Mouse (Mus musculus) midbrain, embryonic 11.5 days (tissue): ENCODE data around the gene Bin2. TPM values are rescaled to one million over a fixed set of nuclear protein-coding genes. Genes with fewer than 3 reads are reported as not detected.
A peak's percentile ranks its signal among the peaks of the same experiment; 100 is the strongest.

Source experiments
- ATAC-seq: fragments of 200-750 bp; cut with Nextera tagmentation; 2 replicates; pipeline ENCODE4 v1.8.0; 2017; ENCODE audit warnings: moderate TSS enrichment, moderate library complexity; ENCODE audit not compliant: low FRiP score
- DNase-seq: peaks from one replicate; pipeline ENCODE4 v3.0.0; 2015; ENCODE audit warnings: low spot score; ENCODE audit errors: missing footprints
- H3K27ac ChIP-seq: fragments of 300-500 bp; sonication (generic); 2 replicates; pipeline ENCODE4 v1.5.1; 2014; ENCODE audit warnings: low read depth, low read length
- H3K27me3 ChIP-seq: fragments of 300-500 bp; sonication (generic); 2 replicates; pipeline ENCODE4 v1.6.1; 2014; ENCODE audit warnings: mild to moderate bottlenecking, low read length, moderate library complexity, mixed read lengths; ENCODE audit not compliant: control insufficient read depth, insufficient read depth
- H3K36me3 ChIP-seq: fragments of 300-500 bp; sonication (generic); 2 replicates; pipeline ENCODE4 v1.6.1; 2014; ENCODE audit warnings: mild to moderate bottlenecking, low read length, moderate library complexity, mixed read lengths; ENCODE audit not compliant: control insufficient read depth, insufficient read depth
- H3K4me1 ChIP-seq: fragments of 300-500 bp; sonication (generic); 2 replicates; pipeline ENCODE4 v1.6.1; 2014; ENCODE audit warnings: low read length; ENCODE audit not compliant: control insufficient read depth, insufficient read depth
- H3K4me2 ChIP-seq: fragments of 300-500 bp; sonication (generic); 2 replicates; pipeline ENCODE4 v1.6.1; 2014; ENCODE audit warnings: mild to moderate bottlenecking, moderate library complexity
- H3K4me3 ChIP-seq: fragments of 300-500 bp; sonication (generic); 2 replicates; pipeline ENCODE4 v1.5.1; 2014; ENCODE audit warnings: low read depth, low read length
- H3K9ac ChIP-seq: fragments of 300-500 bp; sonication (generic); 2 replicates; pipeline ENCODE4 v1.6.1; 2014; ENCODE audit warnings: low read length
- H3K9me3 ChIP-seq: fragments of 300-500 bp; sonication (generic); 2 replicates; pipeline ENCODE4 v1.6.1; 2016; ENCODE audit warnings: low read length; ENCODE audit not compliant: control insufficient read depth
- WGBS: fragments of 180-500 bp; shearing (Covaris S2); extraction: QIAGEN DNeasy Blood & Tissue Kit; methylation state at CpG from one replicate; pipeline ENCODE4 v1.1.7; 2014; 5-methylcytosine and 5-hydroxymethylcytosine counted together
- microRNA-seq: library from miRNA; unstranded; fragments of <30 nt; microRNA quantifications from one replicate; pipeline ENCODE4, GENCODE M21; 2017
- polyA plus RNA-seq: library from polyadenylated mRNA; unstranded; fragments of >200 nt; fragmentation: Nextera tagmentation; extraction: Ambion mirVana; gene quantifications from 2 replicates; pipeline ENCODE4 v1.2.1, GENCODE M21; 2014

Bin2 gene
- polyA plus RNA-seq, 1 experiment from 2014 or later: 3.4 TPM

- peak within 1 kb of the TSS; percentile 94 for H3K4me2 ChIP-seq
- H3K27ac ChIP-seq: peak within 1 kb of the TSS; percentile 76
- H3K27me3 ChIP-seq: peaks cover 15% of the 10 kb centered on the region
- no peaks in the 10 kb centered on the region for H3K36me3 ChIP-seq
- DNase-seq: peak; percentile 94
- WGBS: under 1% methylated on average over 74 of the region's 76 CpGs
- peak within 1 kb of the TSS; percentile 81 for H3K4me3 ChIP-seq
- peak within 1 kb of the TSS; percentile 96 for H3K9ac ChIP-seq
- H3K9me3 ChIP-seq: no peaks in the 10 kb centered on the region
- H3K4me1 ChIP-seq: peaks cover 13% of the 10 kb centered on the region
- ATAC-seq: peak; percentile 79
These were observed 69.9 kb downstream of the Bin2 start, which contains the start of gene Pou6f1 for GRCm38 (mm10) chr15:100599276-100600046. Gene Pou6f1 (minus strand): TSS chr15:100599984.

GRCm38 (mm10) chr15:100598883-100599275 lies 70.5 kb downstream of the Bin2 start:
- Histone ChIP-seq H3K27ac (peak overlapping the region; percentile 25; the same call in 1 of the 2 replicates), H3K27me3 (peaks cover 15% of the 10 kb centered on the region), H3K36me3 (no peaks in the 10 kb centered on the region), H3K9me3 (no peaks in the 10 kb centered on the region), H3K4me2 (peak overlapping the region; percentile 94), H3K4me3 (peak overlapping the region; percentile 81), H3K4me1 (peaks cover 13% of the 10 kb centered on the region), H3K9ac (peak overlapping the region; percentile 96)
- WGBS: under 1% methylated on average over 12 of the region's 12 CpGs
- DNase-seq: peak; percentile 95
- peak; percentile 23; the same call in 1 of the 2 replicates for ATAC-seq

GRCm38 (mm10) chr15:100598287-100598882 lies 71.0 kb downstream of the Bin2 start:
- Histone ChIP-seq H3K4me1 (peaks cover 13% of the 10 kb centered on the region), H3K36me3 (no peaks in the 10 kb centered on the region), H3K4me2 (peak overlapping the region; percentile 94), H3K4me3 (peak overlapping the region; percentile 81), H3K27me3 (peaks cover 15% of the 10 kb centered on the region), H3K9ac (peak overlapping the region; percentile 96; the same call in 1 of the 2 replicates), H3K9me3 (no peaks in the 10 kb centered on the region), H3K27ac (no peak overlapping the region)
- no peak for DNase-seq
- ATAC-seq: no peak
- WGBS: 28% methylated on average over 9 of the region's 9 CpGs

GRCm38 (mm10) chr15:100592817-100593216 lies 76.5 kb downstream of the Bin2 start:
- WGBS: 85% methylated on average over 6 of the region's 6 CpGs
- Histone ChIP-seq H3K4me1 (no peaks in the 10 kb centered on the region), H3K4me3 (no peak overlapping the region), H3K9ac (no peak overlapping the region), H3K27me3 (no peaks in the 10 kb centered on the region), H3K36me3 (no peaks in the 10 kb centered on the region), H3K9me3 (no peaks in the 10 kb centered on the region), H3K4me2 (no peak overlapping the region), H3K27ac (no peak overlapping the region)
- DNase-seq: no peak
- no peak for ATAC-seq

Small RNA genes within 50 kb of the gene (microRNA-seq; reads per million reads assigned to microRNA genes)
- gene Mir6961: not detected

Other genes starting within 250 kb of the Bin2 start
- not detected in 2 replicates for gene Gm5475, start 247.4 kb downstream of the Bin2 start, polyA plus RNA-seq
- gene Slc11a2, start 244.5 kb downstream of the Bin2 start, polyA plus RNA-seq: 18.2 and 22.2 TPM in 2 replicates
- 41.0 and 42.5 TPM in 2 replicates for gene Letmd1, start 200.5 kb downstream of the Bin2 start, polyA plus RNA-seq
- gene Csrnp2, start 174.1 kb downstream of the Bin2 start, polyA plus RNA-seq: 20.4 and 21.4 TPM in 2 replicates
- 27.7 and 29.9 TPM in 2 replicates for gene Tfcp2, start 117.5 kb downstream of the Bin2 start, polyA plus RNA-seq
- gene Pou6f1, start 69.6 kb downstream of the Bin2 start, polyA plus RNA-seq: 15.0 and 15.6 TPM in 2 replicates
- 258 and 272 TPM in 2 replicates for gene Dazap2, start 54.2 kb downstream of the Bin2 start, polyA plus RNA-seq
- 3.8 and 3.9 TPM in 2 replicates for gene Smagp, start 32.6 kb downstream of the Bin2 start, polyA plus RNA-seq
- gene Cela1, start 18.4 kb upstream of the Bin2 start, polyA plus RNA-seq: 1.1 and 1.4 TPM in 2 replicates
- 0.04 TPM in 1 of 2 replicates, not detected in the other for gene Galnt6, start 59.8 kb upstream of the Bin2 start, polyA plus RNA-seq
- 7.1 and 9.2 TPM in 2 replicates for gene Slc4a8, start 92.2 kb upstream of the Bin2 start, polyA plus RNA-seq
- 11.6 and 14.9 TPM in 2 replicates for gene Scn8a, start 200.3 kb upstream of the Bin2 start, polyA plus RNA-seq